Mouse (Mus musculus) embryonic facial prominence, embryonic 14.5 days (tissue): Measurements from ENCODE around the gene Scin. TPM values are rescaled to one million over a fixed set of nuclear protein-coding genes. Genes with fewer than 3 reads are reported as not detected.

ENCODE experiments used
- ATAC-seq: fragments of 200-750 bp; cut with Nextera tagmentation; 2 replicates; pipeline ENCODE4 v1.8.0; 2017; ENCODE audit warnings: low read depth, moderate number of reproducible peaks, moderate TSS enrichment
- DNase-seq: peaks from one replicate; pipeline ENCODE4 v3.0.0-alpha.2; 2015; ENCODE audit warnings: low spot score
- H3K27ac ChIP-seq: fragments of 300-500 bp; sonication (generic); replicated peaks from 2 replicates; pipeline ENCODE4 v1.5.1; 2014; ENCODE audit warnings: low read depth, mild to moderate bottlenecking, low read length, moderate library complexity
- H3K27me3 ChIP-seq: fragments of 300-500 bp; sonication (generic); replicated peaks from 2 replicates; pipeline ENCODE4 v1.6.1; 2014; ENCODE audit warnings: low read length; ENCODE audit not compliant: control insufficient read depth, insufficient read depth
- H3K36me3 ChIP-seq: fragments of 300-500 bp; sonication (generic); 2 replicates; pipeline ENCODE4 v1.6.1; 2014; ENCODE audit warnings: low read length, mixed read lengths; ENCODE audit not compliant: control insufficient read depth, insufficient read depth
- H3K4me1 ChIP-seq: fragments of 300-500 bp; sonication (generic); 2 replicates; pipeline ENCODE4 v1.6.1; 2014; ENCODE audit warnings: antibody characterized with exemption, low read length; ENCODE audit not compliant: control insufficient read depth, insufficient read depth
- H3K4me2 ChIP-seq: fragments of 300-500 bp; sonication (generic); 2 replicates; pipeline ENCODE4 v1.6.1; 2014; ENCODE audit warnings: low read depth, mild to moderate bottlenecking, low read length, moderate library complexity, mixed read lengths
- H3K4me3 ChIP-seq: fragments of 300-500 bp; sonication (generic); 2 replicates; pipeline ENCODE4 v1.5.1; 2014; ENCODE audit warnings: low read depth, mild to moderate bottlenecking, low read length
- H3K9ac ChIP-seq: fragments of 300-500 bp; sonication (generic); 2 replicates; pipeline ENCODE4 v1.6.1; 2014; ENCODE audit warnings: low read depth, mild to moderate bottlenecking, low read length, moderate library complexity, mixed read lengths
- H3K9me3 ChIP-seq: fragments of 300-500 bp; sonication (generic); 2 replicates; pipeline ENCODE4 v1.6.1; 2016; ENCODE audit warnings: low read length; ENCODE audit not compliant: control insufficient read depth
- WGBS: fragments of 180-500 bp; shearing (Covaris S2); extraction: QIAGEN DNeasy Blood & Tissue Kit; methylation state at CpG from one replicate; pipeline ENCODE4 v1.1.7; 2014; 5-methylcytosine and 5-hydroxymethylcytosine counted together
- polyA plus RNA-seq: library from polyadenylated mRNA; unstranded; fragments of >200 nt; fragmentation: Nextera tagmentation; extraction: Ambion mirVana; gene quantifications from 2 replicates; pipeline ENCODE4 v1.2.1, GENCODE M21; 2014

Gene Scin
- polyA plus RNA-seq, 1 experiment from 2014 or later: 4.7 TPM

DNA sequence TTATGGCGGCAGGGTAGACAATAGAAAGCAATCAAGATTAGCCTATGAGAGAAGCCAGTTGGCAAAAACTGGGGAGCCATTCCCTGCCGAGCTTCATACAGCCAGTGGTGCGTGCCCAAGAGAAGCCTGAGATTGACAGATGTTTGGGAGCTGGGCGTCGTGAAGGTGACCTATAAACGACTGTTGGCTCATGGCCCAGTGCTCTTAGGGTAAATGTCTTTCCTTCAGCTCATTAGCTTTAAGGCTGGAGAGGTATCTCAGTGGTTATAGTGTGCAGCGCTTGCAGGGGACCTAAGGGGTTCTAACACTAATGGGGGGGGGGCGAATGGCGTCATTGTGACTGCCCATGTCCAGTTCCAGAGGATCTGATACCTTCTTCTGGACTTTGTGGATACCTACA lies 118.0 kb downstream of the Scin start:
- no peak overlapping the region for H3K27ac ChIP-seq
- H3K4me1 ChIP-seq: no peaks in the 10 kb centered on the region
- 79% methylated on average over 9 of the region's 9 CpGs for WGBS
- H3K36me3 ChIP-seq: no peaks in the 10 kb centered on the region
- no peak overlapping the region for H3K4me2 ChIP-seq
- no peak for ATAC-seq
- no peak overlapping the region for H3K4me3 ChIP-seq
- no peaks in the 10 kb centered on the region for H3K9me3 ChIP-seq
- no peaks in the 10 kb centered on the region for H3K27me3 ChIP-seq
- H3K9ac ChIP-seq: no peak overlapping the region
- no peak for DNase-seq

GRCm38 (mm10) chr12:40009866-40010265 lies 124.2 kb downstream of the Scin start:
- Histone ChIP-seq H3K4me1 (no peaks in the 10 kb centered on the region), H3K4me3 (no peak overlapping the region), H3K27me3 (no peaks in the 10 kb centered on the region), H3K9me3 (no peaks in the 10 kb centered on the region), H3K36me3 (no peaks in the 10 kb centered on the region), H3K9ac (no peak overlapping the region), H3K27ac (no peak overlapping the region), H3K4me2 (no peak overlapping the region)
- 71% methylated on average over 2 of the region's 2 CpGs for WGBS
- DNase-seq: no peak
- no peak for ATAC-seq

Other genes starting within 250 kb of the Scin start
- gene Arl4a, start 96.2 kb downstream of the Scin start, polyA plus RNA-seq: 88.3 and 91.6 TPM in 2 replicates
- 4.5 and 4.7 TPM in 2 replicates for gene Lsmem1, start 65.3 kb upstream of the Scin start, polyA plus RNA-seq
- 115 and 127 TPM in 2 replicates for gene Ifrd1, start 114.3 kb upstream of the Scin start, polyA plus RNA-seq